Mouse (Mus musculus): ENCODE measurements at regions not wholly inside any gene's neighbourhood (a gene's known extent, or its start where the extent isn't known, plus 50 kb on each side); places are given as distances from the start of the nearest gene placed in this dataset.

- WGBS = 93% methylated on average over 3 of the region's 3 CpGs
- H3K4me2 ChIP-seq (replicated peaks; ENCODE audit: low read depth, low read length) = no peak overlapping the region
- H3K36me3 ChIP-seq (ENCODE audit: control insufficient read depth, insufficient read depth, low read length) = no peaks in the 10 kb centered on the region
- H3K4me1 ChIP-seq (ENCODE audit: control insufficient read depth, insufficient read depth, low read length) = no peaks in the 10 kb centered on the region
- ATAC-seq (ENCODE audit: low FRiP score, low TSS enrichment) = no peak
- H3K9ac ChIP-seq (ENCODE audit: low read depth, low read length) = no peak overlapping the region
- no peaks in the 10 kb centered on the region for H3K9me3 ChIP-seq (ENCODE audit: control insufficient read depth, low read length)
- H3K4me3 ChIP-seq (ENCODE audit: low read length) = no peak overlapping the region
- H3K27ac ChIP-seq (ENCODE audit: low read depth, low read length) = no peak overlapping the region
- no peaks in the 10 kb centered on the region for H3K27me3 ChIP-seq (ENCODE audit: control insufficient read depth, insufficient read depth, low read length)
These were observed 404.2 kb upstream of the Cntn3 start for GRCm38 (mm10) chr6:102977122-102977521.

GRCm38 (mm10) chr6:103023326-103023725 lies 450.4 kb upstream of the Cntn3 start:
- Histone ChIP-seq H3K4me2 (replicated peaks; ENCODE audit: low read depth, low read length) (no peak overlapping the region), H3K27ac (ENCODE audit: low read depth, low read length) (no peak overlapping the region), H3K9ac (ENCODE audit: low read depth, low read length) (no peak overlapping the region), H3K27me3 (ENCODE audit: control insufficient read depth, insufficient read depth, low read length) (no peaks in the 10 kb centered on the region), H3K36me3 (ENCODE audit: control insufficient read depth, insufficient read depth, low read length) (no peaks in the 10 kb centered on the region), H3K9me3 (ENCODE audit: control insufficient read depth, low read length) (no peaks in the 10 kb centered on the region), H3K4me3 (ENCODE audit: low read length) (no peak overlapping the region), H3K4me1 (ENCODE audit: control insufficient read depth, insufficient read depth, low read length) (no peaks in the 10 kb centered on the region)
- 73% methylated on average over 2 of the region's 2 CpGs for WGBS
- ATAC-seq (ENCODE audit: low FRiP score, low TSS enrichment) = no peak

GRCm38 (mm10) chr6:103024006-103024405 lies 451.1 kb upstream of the Cntn3 start:
- H3K27ac ChIP-seq (ENCODE audit: low read depth, low read length) = no peak overlapping the region
- H3K4me3 ChIP-seq (ENCODE audit: low read length) = no peak overlapping the region
- H3K9me3 ChIP-seq (ENCODE audit: control insufficient read depth, low read length) = no peaks in the 10 kb centered on the region
- no peaks in the 10 kb centered on the region for H3K4me1 ChIP-seq (ENCODE audit: control insufficient read depth, insufficient read depth, low read length)
- H3K4me2 ChIP-seq (replicated peaks; ENCODE audit: low read depth, low read length) = no peak overlapping the region
- no peak for ATAC-seq (ENCODE audit: low FRiP score, low TSS enrichment)
- 63% methylated on average over 2 of the region's 2 CpGs for WGBS
- no peaks in the 10 kb centered on the region for H3K27me3 ChIP-seq (ENCODE audit: control insufficient read depth, insufficient read depth, low read length)
- no peaks in the 10 kb centered on the region for H3K36me3 ChIP-seq (ENCODE audit: control insufficient read depth, insufficient read depth, low read length)
- no peak overlapping the region for H3K9ac ChIP-seq (ENCODE audit: low read depth, low read length)

GRCm38 (mm10) chr6:103028150-103028549 lies 455.2 kb upstream of the Cntn3 start:
- Histone ChIP-seq H3K36me3 (ENCODE audit: control insufficient read depth, insufficient read depth, low read length) (no peaks in the 10 kb centered on the region), H3K27ac (ENCODE audit: low read depth, low read length) (no peak overlapping the region), H3K4me3 (ENCODE audit: low read length) (no peak overlapping the region), H3K4me2 (replicated peaks; ENCODE audit: low read depth, low read length) (no peak overlapping the region), H3K27me3 (ENCODE audit: control insufficient read depth, insufficient read depth, low read length) (no peaks in the 10 kb centered on the region), H3K9ac (ENCODE audit: low read depth, low read length) (no peak overlapping the region), H3K4me1 (ENCODE audit: control insufficient read depth, insufficient read depth, low read length) (no peaks in the 10 kb centered on the region), H3K9me3 (ENCODE audit: control insufficient read depth, low read length) (no peaks in the 10 kb centered on the region)
- 49% methylated on average over 1 of the region's 1 CpGs for WGBS
- no peak for ATAC-seq (ENCODE audit: low FRiP score, low TSS enrichment)

GRCm38 (mm10) chr6:103033418-103033817 lies 460.5 kb upstream of the Cntn3 start:
- Histone ChIP-seq H3K27ac (ENCODE audit: low read depth, low read length) (no peak overlapping the region), H3K4me2 (replicated peaks; ENCODE audit: low read depth, low read length) (no peak overlapping the region), H3K9ac (ENCODE audit: low read depth, low read length) (no peak overlapping the region), H3K9me3 (ENCODE audit: control insufficient read depth, low read length) (no peaks in the 10 kb centered on the region), H3K4me3 (ENCODE audit: low read length) (no peak overlapping the region), H3K27me3 (ENCODE audit: control insufficient read depth, insufficient read depth, low read length) (no peaks in the 10 kb centered on the region), H3K36me3 (ENCODE audit: control insufficient read depth, insufficient read depth, low read length) (no peaks in the 10 kb centered on the region), H3K4me1 (ENCODE audit: control insufficient read depth, insufficient read depth, low read length) (no peaks in the 10 kb centered on the region)
- no peak for ATAC-seq (ENCODE audit: low FRiP score, low TSS enrichment)
- WGBS = 45% methylated on average over 4 of the region's 4 CpGs

- 51% methylated on average over 7 of the region's 7 CpGs for WGBS
- Histone ChIP-seq H3K27me3 (ENCODE audit: control insufficient read depth, insufficient read depth, low read length) (no peaks in the 10 kb centered on the region), H3K9ac (ENCODE audit: low read depth, low read length) (no peak overlapping the region), H3K36me3 (ENCODE audit: control insufficient read depth, insufficient read depth, low read length) (no peaks in the 10 kb centered on the region), H3K4me3 (ENCODE audit: low read length) (no peak overlapping the region), H3K4me2 (replicated peaks; ENCODE audit: low read depth, low read length) (no peak overlapping the region), H3K9me3 (ENCODE audit: control insufficient read depth, low read length) (no peaks in the 10 kb centered on the region), H3K27ac (ENCODE audit: low read depth, low read length) (no peak overlapping the region), H3K4me1 (ENCODE audit: control insufficient read depth, insufficient read depth, low read length) (no peaks in the 10 kb centered on the region)
- no peak for ATAC-seq (ENCODE audit: low FRiP score, low TSS enrichment)
These were observed 461.0 kb upstream of the Cntn3 start for GRCm38 (mm10) chr6:103033919-103034318.

- Histone ChIP-seq H3K27ac (ENCODE audit: low read depth, low read length) (no peak overlapping the region), H3K9me3 (ENCODE audit: control insufficient read depth, low read length) (no peaks in the 10 kb centered on the region), H3K27me3 (ENCODE audit: control insufficient read depth, insufficient read depth, low read length) (no peaks in the 10 kb centered on the region), H3K36me3 (ENCODE audit: control insufficient read depth, insufficient read depth, low read length) (no peaks in the 10 kb centered on the region), H3K9ac (ENCODE audit: low read depth, low read length) (no peak overlapping the region), H3K4me3 (ENCODE audit: low read length) (no peak overlapping the region), H3K4me1 (ENCODE audit: control insufficient read depth, insufficient read depth, low read length) (no peaks in the 10 kb centered on the region), H3K4me2 (replicated peaks; ENCODE audit: low read depth, low read length) (no peak overlapping the region)
- 81% methylated on average over 5 of the region's 5 CpGs for whole genome bisulfite sequencing
- ATAC-seq (ENCODE audit: low FRiP score, low TSS enrichment) = no peak
These were observed 449.8 kb upstream of the Chl1 start for GRCm38 (mm10) chr6:103060591-103060990.

GRCm38 (mm10) chr6:103106189-103106588 lies 404.2 kb upstream of the Chl1 start:
- Histone ChIP-seq H3K27ac (ENCODE audit: low read depth, low read length) (no peak overlapping the region), H3K9ac (ENCODE audit: low read depth, low read length) (no peak overlapping the region)

GRCm38 (mm10) chr6:103119537-103119936 lies 390.8 kb upstream of the Chl1 start:
- H3K4me2 ChIP-seq (replicated peaks; ENCODE audit: low read depth, low read length) = no peak overlapping the region
- no peak overlapping the region for H3K9ac ChIP-seq (ENCODE audit: low read depth, low read length)
- H3K36me3 ChIP-seq (ENCODE audit: control insufficient read depth, insufficient read depth, low read length) = no peaks in the 10 kb centered on the region
- H3K4me1 ChIP-seq (ENCODE audit: control insufficient read depth, insufficient read depth, low read length) = no peaks in the 10 kb centered on the region
- H3K4me3 ChIP-seq (ENCODE audit: low read length) = no peak overlapping the region
- no peak overlapping the region for H3K27ac ChIP-seq (ENCODE audit: low read depth, low read length)
- no peak for ATAC-seq (ENCODE audit: low FRiP score, low TSS enrichment)
- 81% methylated on average over 2 of the region's 2 CpGs for WGBS
- H3K9me3 ChIP-seq (ENCODE audit: control insufficient read depth, low read length) = no peaks in the 10 kb centered on the region
- H3K27me3 ChIP-seq (ENCODE audit: control insufficient read depth, insufficient read depth, low read length) = no peaks in the 10 kb centered on the region

More at GRCm38 (mm10) chr6:103106189-103106588, 404.2 kb upstream of the Chl1 start:
- no peak for ATAC-seq (ENCODE audit: low FRiP score, low TSS enrichment)
- Histone ChIP-seq H3K36me3 (ENCODE audit: control insufficient read depth, insufficient read depth, low read length) (no peaks in the 10 kb centered on the region), H3K27me3 (ENCODE audit: control insufficient read depth, insufficient read depth, low read length) (no peaks in the 10 kb centered on the region), H3K9me3 (ENCODE audit: control insufficient read depth, low read length) (no peaks in the 10 kb centered on the region), H3K4me2 (replicated peaks; ENCODE audit: low read depth, low read length) (no peak overlapping the region), H3K4me3 (ENCODE audit: low read length) (no peak overlapping the region), H3K4me1 (ENCODE audit: control insufficient read depth, insufficient read depth, low read length) (no peaks in the 10 kb centered on the region)
- WGBS = 43% methylated on average over 1 of the region's 1 CpGs

- Histone ChIP-seq H3K36me3 (ENCODE audit: control insufficient read depth, insufficient read depth, low read length) (no peaks in the 10 kb centered on the region), H3K9me3 (ENCODE audit: control insufficient read depth, low read length) (no peaks in the 10 kb centered on the region), H3K9ac (ENCODE audit: low read depth, low read length) (no peak overlapping the region), H3K4me3 (ENCODE audit: low read length) (no peak overlapping the region), H3K4me1 (ENCODE audit: control insufficient read depth, insufficient read depth, low read length) (no peaks in the 10 kb centered on the region), H3K4me2 (replicated peaks; ENCODE audit: low read depth, low read length) (no peak overlapping the region), H3K27ac (ENCODE audit: low read depth, low read length) (no peak overlapping the region), H3K27me3 (ENCODE audit: control insufficient read depth, insufficient read depth, low read length) (no peaks in the 10 kb centered on the region)
- WGBS = 71% methylated on average over 5 of the region's 5 CpGs
- no peak for ATAC-seq (ENCODE audit: low FRiP score, low TSS enrichment)
These were observed 369.5 kb upstream of the Chl1 start for GRCm38 (mm10) chr6:103140851-103141250.
